Mouse (Mus musculus): ENCODE measurements around the gene Coro1c. TPM values are rescaled to one million over a fixed set of nuclear protein-coding genes. Genes with fewer than 3 reads are reported as not detected.

The Coro1c gene
- polyA plus RNA-seq, 1 experiment from 2014 or later, result 108 TPM

- H3K36me3 ChIP-seq (ENCODE audit: control insufficient read depth, insufficient read depth, low read length), result no peaks in the 10 kb centered on the region
- H3K9me3 ChIP-seq (ENCODE audit: control insufficient read depth, low read length), result no peaks in the 10 kb centered on the region
- H3K27me3 ChIP-seq (ENCODE audit: control insufficient read depth, insufficient read depth, low read length), result no peaks in the 10 kb centered on the region
- H3K4me2 ChIP-seq (replicated peaks; ENCODE audit: low read depth, low read length), result no peak overlapping the region
- H3K9ac ChIP-seq (ENCODE audit: low read depth, low read length), result 0 out of 2 replicates have a peak overlapping the region, but pooled peaks have one; percentile 9
- no peak for ATAC-seq (ENCODE audit: low FRiP score, low TSS enrichment)
- H3K4me3 ChIP-seq (ENCODE audit: low read length), result no peak overlapping the region
- no peak overlapping the region for H3K27ac ChIP-seq (ENCODE audit: low read depth, low read length)
- 0 out of 2 replicates have a peak, but pooled peaks cover 3% of the 10 kb centered on the region for H3K4me1 ChIP-seq (ENCODE audit: control insufficient read depth, insufficient read depth, low read length)
- 54% methylated on average over 4 of the region's 4 CpGs for WGBS
Observed at GRCm38 (mm10) chr5:113827991-113828411, 80.6 kb downstream of the Coro1c start.

GRCm38 (mm10) chr5:113826619-113827018 is 81.9 kb downstream of the Coro1c start:
- Histone ChIP-seq H3K9me3 (ENCODE audit: control insufficient read depth, low read length) (no peaks in the 10 kb centered on the region), H3K4me1 (ENCODE audit: control insufficient read depth, insufficient read depth, low read length) (0 out of 2 replicates have a peak, but pooled peaks cover 3% of the 10 kb centered on the region), H3K27ac (ENCODE audit: low read depth, low read length) (no peak overlapping the region), H3K9ac (ENCODE audit: low read depth, low read length) (no peak overlapping the region), H3K36me3 (ENCODE audit: control insufficient read depth, insufficient read depth, low read length) (no peaks in the 10 kb centered on the region), H3K4me3 (ENCODE audit: low read length) (no peak overlapping the region), H3K27me3 (ENCODE audit: control insufficient read depth, insufficient read depth, low read length) (no peaks in the 10 kb centered on the region), H3K4me2 (replicated peaks; ENCODE audit: low read depth, low read length) (no peak overlapping the region)
- WGBS, result 88% methylated on average over 4 of the region's 4 CpGs
- ATAC-seq (ENCODE audit: low FRiP score, low TSS enrichment), result no peak

- Histone ChIP-seq H3K36me3 (ENCODE audit: control insufficient read depth, insufficient read depth, low read length) (no peaks in the 10 kb centered on the region), H3K27me3 (ENCODE audit: control insufficient read depth, insufficient read depth, low read length) (no peaks in the 10 kb centered on the region), H3K4me2 (replicated peaks; ENCODE audit: low read depth, low read length) (no peak overlapping the region), H3K4me1 (ENCODE audit: control insufficient read depth, insufficient read depth, low read length) (0 out of 2 replicates have a peak, but pooled peaks cover 3% of the 10 kb centered on the region), H3K9ac (ENCODE audit: low read depth, low read length) (no peak overlapping the region), H3K4me3 (ENCODE audit: low read length) (no peak overlapping the region), H3K9me3 (ENCODE audit: control insufficient read depth, low read length) (no peaks in the 10 kb centered on the region), H3K27ac (ENCODE audit: low read depth, low read length) (no peak overlapping the region)
- 78% methylated on average over 7 of the region's 7 CpGs for WGBS
- no peak for ATAC-seq (ENCODE audit: low FRiP score, low TSS enrichment)
Observed at GRCm38 (mm10) chr5:113825558-113825957, 83.0 kb downstream of the Coro1c start.

GRCm38 (mm10) chr5:113824228-113824627 is 84.3 kb downstream of the Coro1c start:
- H3K9ac ChIP-seq (ENCODE audit: low read depth, low read length), result no peak overlapping the region
- WGBS, result 88% methylated on average over 4 of the region's 4 CpGs
- H3K4me2 ChIP-seq (replicated peaks; ENCODE audit: low read depth, low read length), result no peak overlapping the region
- H3K27me3 ChIP-seq (ENCODE audit: control insufficient read depth, insufficient read depth, low read length), result no peaks in the 10 kb centered on the region
- H3K27ac ChIP-seq (ENCODE audit: low read depth, low read length), result no peak overlapping the region
- no peaks in the 10 kb centered on the region for H3K36me3 ChIP-seq (ENCODE audit: control insufficient read depth, insufficient read depth, low read length)
- no peaks in the 10 kb centered on the region for H3K4me1 ChIP-seq (ENCODE audit: control insufficient read depth, insufficient read depth, low read length)
- ATAC-seq (ENCODE audit: low FRiP score, low TSS enrichment), result no peak
- no peak overlapping the region for H3K4me3 ChIP-seq (ENCODE audit: low read length)
- no peaks in the 10 kb centered on the region for H3K9me3 ChIP-seq (ENCODE audit: control insufficient read depth, low read length)

- no peak overlapping the region for H3K4me2 ChIP-seq (replicated peaks; ENCODE audit: low read depth, low read length)
- no peak for ATAC-seq (ENCODE audit: low FRiP score, low TSS enrichment)
- H3K27ac ChIP-seq (ENCODE audit: low read depth, low read length), result no peak overlapping the region
- WGBS, result 66% methylated on average over 14 of the region's 14 CpGs
- no peak overlapping the region for H3K4me3 ChIP-seq (ENCODE audit: low read length)
- H3K36me3 ChIP-seq (ENCODE audit: control insufficient read depth, insufficient read depth, low read length), result no peaks in the 10 kb centered on the region
- H3K9me3 ChIP-seq (ENCODE audit: control insufficient read depth, low read length), result no peaks in the 10 kb centered on the region
- H3K4me1 ChIP-seq (ENCODE audit: control insufficient read depth, insufficient read depth, low read length), result 0 out of 2 replicates have a peak, but pooled peaks cover 3% of the 10 kb centered on the region
- H3K9ac ChIP-seq (ENCODE audit: low read depth, low read length), result no peak overlapping the region
- H3K27me3 ChIP-seq (ENCODE audit: control insufficient read depth, insufficient read depth, low read length), result no peaks in the 10 kb centered on the region
Observed at GRCm38 (mm10) chr5:113818572-113818971, 90.0 kb downstream of the Coro1c start.

DNA sequence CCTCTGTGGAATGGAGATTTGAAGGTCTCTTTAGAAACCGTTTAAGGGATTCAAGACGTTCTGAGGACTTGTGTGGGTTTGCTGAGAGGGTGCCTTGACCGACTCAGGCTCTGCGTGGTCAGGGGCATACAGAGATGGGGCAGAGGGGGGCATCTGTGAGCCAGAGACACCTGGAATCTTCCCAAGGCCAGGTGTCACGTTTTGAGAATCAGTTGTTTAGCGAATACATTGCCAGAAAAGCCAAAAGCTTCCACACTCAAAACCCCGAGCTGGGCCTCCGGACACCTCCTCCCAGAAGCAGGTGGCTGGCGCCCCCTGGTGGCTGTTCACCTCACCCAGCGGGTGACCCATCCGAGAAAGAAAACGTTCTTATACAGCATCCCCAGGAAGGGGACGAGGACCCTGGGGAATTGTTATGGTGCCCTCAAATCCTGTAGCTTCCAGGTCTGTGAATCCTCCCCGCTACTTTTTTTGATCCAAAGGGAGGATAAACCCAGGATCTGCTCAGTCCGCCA is 92.9 kb downstream of the Coro1c start:
- Histone ChIP-seq H3K9me3 (ENCODE audit: control insufficient read depth, low read length) (peaks cover 4% of the 10 kb centered on the region; the same call in 1 of the 2 replicates), H3K27ac (ENCODE audit: low read depth, low read length) (no peak overlapping the region), H3K9ac (ENCODE audit: low read depth, low read length) (peak overlapping the region; percentile 13; the same call in 1 of the 2 replicates), H3K27me3 (ENCODE audit: control insufficient read depth, insufficient read depth, low read length) (no peaks in the 10 kb centered on the region), H3K4me3 (ENCODE audit: low read length) (no peak overlapping the region), H3K4me2 (replicated peaks; ENCODE audit: low read depth, low read length) (no peak overlapping the region), H3K4me1 (ENCODE audit: control insufficient read depth, insufficient read depth, low read length) (0 out of 2 replicates have a peak, but pooled peaks cover 3% of the 10 kb centered on the region), H3K36me3 (ENCODE audit: control insufficient read depth, insufficient read depth, low read length) (no peaks in the 10 kb centered on the region)
- ATAC-seq (ENCODE audit: low FRiP score, low TSS enrichment), result peak; percentile 67; the same call in 1 of the 2 replicates
- 12% methylated on average over 15 of the region's 15 CpGs for WGBS

DNA sequence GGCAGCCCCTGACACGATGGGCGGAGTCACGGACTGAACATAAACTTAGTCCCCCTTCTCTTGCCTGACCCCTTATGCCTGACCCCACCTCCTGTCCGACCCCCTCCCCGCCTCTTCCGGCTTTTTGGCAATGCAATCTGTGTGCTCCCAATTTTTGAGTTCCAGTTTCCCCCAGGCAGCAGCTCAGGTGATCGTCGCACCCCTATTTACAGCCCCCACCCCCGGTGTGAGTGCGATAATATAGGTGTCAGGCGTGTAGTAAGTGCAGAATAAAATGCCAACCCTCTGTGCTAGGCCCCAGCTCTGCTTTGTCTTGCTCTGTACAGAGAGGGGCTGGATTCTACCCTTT is 93.5 kb downstream of the Coro1c start:
- no peaks in the 10 kb centered on the region for H3K27me3 ChIP-seq (ENCODE audit: control insufficient read depth, insufficient read depth, low read length)
- H3K9me3 ChIP-seq (ENCODE audit: control insufficient read depth, low read length), result peaks cover 4% of the 10 kb centered on the region; the same call in 1 of the 2 replicates
- ATAC-seq (ENCODE audit: low FRiP score, low TSS enrichment), result no peak
- H3K4me3 ChIP-seq (ENCODE audit: low read length), result no peak overlapping the region
- WGBS, result 45% methylated on average over 10 of the region's 11 CpGs
- 0 out of 2 replicates have a peak, but pooled peaks cover 3% of the 10 kb centered on the region for H3K4me1 ChIP-seq (ENCODE audit: control insufficient read depth, insufficient read depth, low read length)
- H3K36me3 ChIP-seq (ENCODE audit: control insufficient read depth, insufficient read depth, low read length), result no peaks in the 10 kb centered on the region
- no peak overlapping the region for H3K27ac ChIP-seq (ENCODE audit: low read depth, low read length)
- H3K9ac ChIP-seq (ENCODE audit: low read depth, low read length), result 0 out of 2 replicates have a peak overlapping the region, but pooled peaks have one; percentile 13
- no peak overlapping the region for H3K4me2 ChIP-seq (replicated peaks; ENCODE audit: low read depth, low read length)

- WGBS, result 31% methylated on average over 27 of the region's 27 CpGs
- H3K9ac ChIP-seq (ENCODE audit: low read depth, low read length), result no peak overlapping the region
- no peak overlapping the region for H3K4me3 ChIP-seq (ENCODE audit: low read length)
- H3K4me1 ChIP-seq (ENCODE audit: control insufficient read depth, insufficient read depth, low read length), result 0 out of 2 replicates have a peak, but pooled peaks cover 3% of the 10 kb centered on the region
- no peaks in the 10 kb centered on the region for H3K27me3 ChIP-seq (ENCODE audit: control insufficient read depth, insufficient read depth, low read length)
- no peak overlapping the region for H3K4me2 ChIP-seq (replicated peaks; ENCODE audit: low read depth, low read length)
- no peaks in the 10 kb centered on the region for H3K36me3 ChIP-seq (ENCODE audit: control insufficient read depth, insufficient read depth, low read length)
- peaks cover 4% of the 10 kb centered on the region; the same call in 1 of the 2 replicates for H3K9me3 ChIP-seq (ENCODE audit: control insufficient read depth, low read length)
- H3K27ac ChIP-seq (ENCODE audit: low read depth, low read length), result no peak overlapping the region
- ATAC-seq (ENCODE audit: low FRiP score, low TSS enrichment), result no peak
Observed at GRCm38 (mm10) chr5:113814111-113815040, 94.2 kb downstream of the Coro1c start.

DNA sequence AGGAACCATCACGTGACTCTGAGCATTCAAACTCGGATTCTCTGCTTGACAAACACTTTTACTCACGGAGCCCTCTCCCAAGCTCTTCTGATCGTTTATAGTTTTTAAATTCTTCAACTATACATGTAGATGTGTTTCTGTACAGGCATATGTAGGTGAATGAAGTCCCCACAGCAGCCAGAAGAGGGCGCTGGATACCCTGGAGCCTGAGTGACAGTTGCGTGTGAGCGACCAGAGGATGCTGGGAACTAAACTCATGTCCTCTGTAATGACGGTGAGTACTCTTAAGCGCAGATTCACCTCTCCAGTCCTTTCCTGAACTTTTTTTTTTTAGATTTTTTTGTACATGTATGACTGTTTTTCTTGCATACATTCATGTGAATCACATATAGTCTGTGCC is 95.0 kb downstream of the Coro1c start:
- Histone ChIP-seq H3K9ac (ENCODE audit: low read depth, low read length) (no peak overlapping the region), H3K36me3 (ENCODE audit: control insufficient read depth, insufficient read depth, low read length) (no peaks in the 10 kb centered on the region), H3K4me2 (replicated peaks; ENCODE audit: low read depth, low read length) (no peak overlapping the region), H3K27me3 (ENCODE audit: control insufficient read depth, insufficient read depth, low read length) (no peaks in the 10 kb centered on the region), H3K27ac (ENCODE audit: low read depth, low read length) (no peak overlapping the region), H3K4me1 (ENCODE audit: control insufficient read depth, insufficient read depth, low read length) (0 out of 2 replicates have a peak, but pooled peaks cover 3% of the 10 kb centered on the region), H3K9me3 (ENCODE audit: control insufficient read depth, low read length) (peaks cover 4% of the 10 kb centered on the region; the same call in 1 of the 2 replicates), H3K4me3 (ENCODE audit: low read length) (no peak overlapping the region)
- 15% methylated on average over 9 of the region's 9 CpGs for WGBS
- no peak for ATAC-seq (ENCODE audit: low FRiP score, low TSS enrichment)

Measured in kidney, embryonic 14.5 days (tissue).